Comparison of ENCODE assay signal across 8 mouse cellular contexts in the genomic region with DNA sequence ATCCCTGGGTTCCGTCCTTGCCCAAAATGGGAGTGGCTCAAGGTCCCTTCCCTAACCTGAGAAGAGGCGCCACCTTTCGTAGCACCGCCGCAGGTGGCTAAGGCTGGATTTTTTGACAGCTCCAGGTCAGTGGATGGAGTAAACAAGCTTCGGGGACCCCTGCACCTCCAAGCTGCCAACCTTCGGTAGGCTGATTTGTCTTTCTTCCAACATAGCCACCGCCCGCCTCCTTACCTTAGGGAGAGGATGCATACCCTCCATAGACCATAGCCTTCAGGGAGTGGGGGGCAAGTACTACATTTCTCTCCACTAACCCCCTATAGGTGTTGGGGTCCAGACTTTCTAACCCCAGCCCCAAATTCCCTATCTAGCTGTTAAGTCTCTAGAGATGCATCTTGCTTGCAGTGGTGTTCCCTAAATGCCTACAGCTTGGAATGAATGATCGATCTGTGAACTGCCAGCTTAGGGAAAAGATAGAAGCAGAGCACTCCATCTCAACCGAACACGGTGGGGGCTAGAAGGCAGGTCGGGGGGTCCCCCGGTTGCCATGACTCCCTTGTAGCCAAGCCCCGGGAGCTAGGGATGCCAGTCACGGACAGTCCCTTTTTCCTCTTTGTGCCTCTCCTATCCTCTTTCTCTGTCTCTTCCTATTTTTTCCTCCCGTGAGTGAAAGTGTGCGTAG. TPM values are rescaled to one million over a fixed set of nuclear protein-coding genes. Genes with fewer than 3 reads are reported as not detected.
DNase-seq lines count a peak whose midpoint lies in the region; ATAC-seq and TF ChIP-seq lines count a peak whose summit lies in the region.

No protein-coding gene starts in this region.

- TF ChIP-seq POLR2A in thymus, adult 2 months (IDR thresholded peaks at IDR 0.05; ENCODE audit: control insufficient read depth, extremely low read depth, insufficient read depth, low read length, poor library complexity) = no peak

- no peaks in the 10 kb centered on the region; the same call in 1 of the 2 replicates for H3K27me3 ChIP-seq in thymus, adult 2 months (ENCODE audit: control insufficient read depth, insufficient read depth, low read length)
- H3K27me3 ChIP-seq in forebrain, postnatal 0 days (ENCODE audit: insufficient read depth, low read length) = no peaks in the 10 kb centered on the region
- peaks cover 63% of the 10 kb centered on the region for H3K27me3 ChIP-seq in midbrain, embryonic 10.5 days (ENCODE audit: low read depth, poor library complexity, severe bottlenecking)

- 7% methylated on average over 18 of the region's 18 CpGs for WGBS in thymus, adult 2 months
- WGBS in forebrain, postnatal 0 days = 3% methylated on average over 18 of the region's 18 CpGs
- WGBS in midbrain, embryonic 10.5 days = 3% methylated on average over 18 of the region's 18 CpGs

- intact Hi-C loops in gastrocnemius, adult 2 months (cut with DNase I) = no loop called here

- H3K4me3 ChIP-seq in gastrocnemius, adult 2 months = peak overlapping the region; percentile 48
- H3K4me3 ChIP-seq in thymus, adult 2 months (ENCODE audit: control insufficient read depth, insufficient read depth, low read length) = peak overlapping the region; percentile 42
- H3K4me3 ChIP-seq in forebrain, postnatal 0 days (ENCODE audit: low read depth, low read length) = peak overlapping the region; percentile 59
- H3K4me3 ChIP-seq in midbrain, embryonic 10.5 days = peak overlapping the region; percentile 65

- ATAC-seq in forebrain, postnatal 0 days = peak; percentile 52

- no peak for DNase-seq in gastrocnemius, adult 2 months
- DNase-seq in gastrocnemius, postnatal 10 days = no peak
- DNase-seq in thymus, adult 2 months = no peak
- DNase-seq in thymus, adult 18-20 months = no peak
- peak; percentile 75 for DNase-seq in forebrain, postnatal 0 days
- DNase-seq in midbrain, embryonic 10.5 days (ENCODE audit: low spot score) = peak; percentile 40
- DNase-seq in adrenal gland, adult 8-10 months = no peak
- no peak for DNase-seq in lung, postnatal 4 days

- H3K27ac ChIP-seq in gastrocnemius, adult 2 months = no peak overlapping the region
- H3K27ac ChIP-seq in thymus, adult 2 months (ENCODE audit: control insufficient read depth, insufficient read depth, low read length) = no peak overlapping the region
- peak overlapping the region; percentile 94 for H3K27ac ChIP-seq in forebrain, postnatal 0 days (ENCODE audit: low read depth, low read length)
- H3K27ac ChIP-seq in midbrain, embryonic 10.5 days (replicated peaks) = peak overlapping the region; percentile 74

- no peaks in the 10 kb centered on the region for H3K36me3 ChIP-seq in thymus, adult 2 months (ENCODE audit: control insufficient read depth, insufficient read depth, low read length)
- no peaks in the 10 kb centered on the region for H3K36me3 ChIP-seq in forebrain, postnatal 0 days (ENCODE audit: insufficient read depth)
- no peaks in the 10 kb centered on the region for H3K36me3 ChIP-seq in midbrain, embryonic 10.5 days

- peak overlapping the region; percentile 82 for H3K9ac ChIP-seq in forebrain, postnatal 0 days

- no peaks in the 10 kb centered on the region for H3K9me3 ChIP-seq in forebrain, postnatal 0 days (ENCODE audit: low read length)
- H3K9me3 ChIP-seq in midbrain, embryonic 10.5 days (replicated peaks) = no peaks in the 10 kb centered on the region

- H3K4me2 ChIP-seq in forebrain, postnatal 0 days (ENCODE audit: low read depth) = peak overlapping the region; percentile 59

- TF ChIP-seq CTCF in gastrocnemius, adult 2 months (IDR thresholded peaks at IDR 0.05) = no peak
- TF ChIP-seq CTCF in thymus, adult 2 months (IDR thresholded peaks at IDR 0.05; ENCODE audit: borderline replicate concordance, control insufficient read depth, extremely low read depth, insufficient read depth, low read length, poor library complexity) = no peak
- TF ChIP-seq CTCF in forebrain, postnatal 0 days (IDR thresholded peaks at IDR 0.05; ENCODE audit: low read depth) = peak; percentile 16; the same call in 1 of the 2 replicates

- peaks cover 18% of the 10 kb centered on the region for H3K4me1 ChIP-seq in thymus, adult 2 months (replicated peaks; ENCODE audit: control insufficient read depth, insufficient read depth, low read length)
- peaks cover 16% of the 10 kb centered on the region for H3K4me1 ChIP-seq in forebrain, postnatal 0 days (ENCODE audit: insufficient read depth)
- H3K4me1 ChIP-seq in midbrain, embryonic 10.5 days = peaks cover 24% of the 10 kb centered on the region

RNA-seq across cellular contexts. Expression of a gene that starts 1.0 kb away (rescaled TPM):
- under 1 TPM; 0.33 to 0.42 TPM for total RNA-seq in gastrocnemius, adult 2 months (2021)
- 1 to 10 TPM; 1.9 to 2.6 TPM for total RNA-seq in gastrocnemius, postnatal 10 days (2021)
- 0.63 and 0.82 TPM in 2 replicates for polyA plus RNA-seq in thymus, adult 2 months (2012; rRNA removed)
- 317 and 347 TPM in 2 replicates for total RNA-seq in forebrain, postnatal 0 days (2014; rRNA removed)
- polyA plus RNA-seq in forebrain, postnatal 0 days (2015; fragmentation: Nextera tagmentation; extraction: Ambion mirVana) = 131 and 173 TPM in 2 replicates
- polyA plus RNA-seq in midbrain, embryonic 10.5 days (2016; fragmentation: Nextera tagmentation; extraction: Ambion mirVana) = 0.95 and 3.8 TPM in 2 replicates
- 1 to 10 TPM; 1.3 to 3.4 (median 2.4) TPM for total RNA-seq in adrenal gland, adult 8-10 months (2022)

Comparison
In these comparisons a context has a peak if more than half of its experiments do, and no peak if none do; other contexts are left out.
1. DNase-seq: peak in forebrain, postnatal 0 days (single experiment) and midbrain, embryonic 10.5 days (single experiment); none in gastrocnemius, adult 2 months (single experiment), gastrocnemius, postnatal 10 days (single experiment), thymus, adult 2 months (single experiment), thymus, adult 18-20 months (0 of 2), adrenal gland, adult 8-10 months (single experiment) and lung, postnatal 4 days (0 of 2).
2. H3K27ac ChIP-seq: peak in forebrain, postnatal 0 days (single experiment) and midbrain, embryonic 10.5 days (single experiment); none in gastrocnemius, adult 2 months (single experiment) and thymus, adult 2 months (single experiment).
3. RNA of a gene that starts 1.0 kb away (total RNA-seq): 317 to 347 TPM in forebrain, postnatal 0 days; 1.3 to 3.4 TPM in adrenal gland, adult 8-10 months, 1.9 to 2.6 TPM in gastrocnemius, postnatal 10 days and 0.33 to 0.42 TPM in gastrocnemius, adult 2 months; every median in the first group is over 10 times any median in the second.
4. Peak in every context shown above with its lines, with median percentiles within 50 percentile points of each other: H3K4me3 ChIP-seq.